In genomic region chr13:112540616-112541015, GRCm38 (mm10) we compare ENCODE assay signal across 22 mouse cellular contexts. TPM values are rescaled to one million over a fixed set of nuclear protein-coding genes. Genes with fewer than 3 reads are reported as not detected.
"Had no signal": no experiment of that assay in that cellular context is flagged by ENCODE, and none has a peak within 500 bp of the region (broad histone marks: within the 10 kb centered on the region; RNA-seq: fewer than 3 reads in every experiment).

No protein-coding gene starts in this region.

- H3K4me3 ChIP-seq: limb, embryonic 13.5 days; midbrain, embryonic 12.5 days; midbrain, embryonic 15.5 days; neural tube, embryonic 12.5 days; neural tube, embryonic 15.5 days had no signal

- DNase-seq: kidney, adult 18-20 months; kidney, adult 9 months; kidney, postnatal 14 days; kidney, postnatal 4 days; left cerebral cortex, postnatal 4 days; lung, adult 2 months; lung, postnatal 14 days; lung, postnatal 4 days; right cerebral cortex, adult 18-20 months; right cerebral cortex, postnatal 14 days; right cerebral cortex, postnatal 4 days; thymus, adult 2 months; thymus, postnatal 14 days; thymus, postnatal 4 days had no signal

- H3K36me3 ChIP-seq: limb, embryonic 13.5 days; midbrain, embryonic 12.5 days; midbrain, embryonic 15.5 days; neural tube, embryonic 12.5 days; neural tube, embryonic 15.5 days had no signal

- H3K9me3 ChIP-seq: limb, embryonic 13.5 days; midbrain, embryonic 12.5 days; midbrain, embryonic 15.5 days; neural tube, embryonic 12.5 days; neural tube, embryonic 15.5 days had no signal

- H3K9ac ChIP-seq: limb, embryonic 13.5 days; liver, embryonic 14.5 days; midbrain, embryonic 12.5 days; midbrain, embryonic 15.5 days; neural tube, embryonic 12.5 days; neural tube, embryonic 15.5 days had no signal

- ATAC-seq: midbrain, embryonic 15.5 days had no signal

- H3K27ac ChIP-seq: limb, embryonic 13.5 days; liver, embryonic 14.5 days; midbrain, embryonic 12.5 days; midbrain, embryonic 15.5 days; neural tube, embryonic 12.5 days; neural tube, embryonic 15.5 days; stomach, postnatal 0 days had no signal

- H3K4me1 ChIP-seq: midbrain, embryonic 12.5 days; midbrain, embryonic 15.5 days; neural tube, embryonic 12.5 days; neural tube, embryonic 15.5 days had no signal

- H3K4me2 ChIP-seq: limb, embryonic 13.5 days; midbrain, embryonic 12.5 days; midbrain, embryonic 15.5 days; neural tube, embryonic 12.5 days; neural tube, embryonic 15.5 days had no signal

- H3K27me3 ChIP-seq: limb, embryonic 13.5 days; midbrain, embryonic 12.5 days; midbrain, embryonic 15.5 days; neural tube, embryonic 12.5 days; neural tube, embryonic 15.5 days had no signal

RNA-seq across cellular contexts. Expression of gene Il31ra, which starts 53.5 kb away (rescaled TPM):
- total RNA-seq: left cerebral cortex, postnatal 4 days had no signal
- polyA plus RNA-seq: lung, embryonic 16.5 days; midbrain, embryonic 12.5 days; midbrain, embryonic 15.5 days had no signal
